Mouse (Mus musculus) midbrain, embryonic 11.5 days (tissue): ENCODE data around the gene Ahsa2. TPM values are rescaled to one million over a fixed set of nuclear protein-coding genes. Genes with fewer than 3 reads are reported as not detected.
"Not testable (repeated sequence)": the region's sequence is repeated elsewhere in the genome, so short reads cannot be mapped to it uniquely, and the experiment has no call there.

Source experiments
- ATAC-seq: fragments of 200-750 bp; cut with Nextera tagmentation; 2 replicates; pipeline ENCODE4 v1.8.0; 2017; ENCODE audit warnings: moderate TSS enrichment, moderate library complexity; ENCODE audit not compliant: low FRiP score
- DNase-seq: peaks from one replicate; pipeline ENCODE4 v3.0.0; 2015; ENCODE audit warnings: low spot score; ENCODE audit errors: missing footprints
- H3K27ac ChIP-seq: fragments of 300-500 bp; sonication (generic); 2 replicates; pipeline ENCODE4 v1.5.1; 2014; ENCODE audit warnings: low read depth, low read length
- H3K27me3 ChIP-seq: fragments of 300-500 bp; sonication (generic); 2 replicates; pipeline ENCODE4 v1.6.1; 2014; ENCODE audit warnings: mild to moderate bottlenecking, low read length, moderate library complexity, mixed read lengths; ENCODE audit not compliant: control insufficient read depth, insufficient read depth
- H3K36me3 ChIP-seq: fragments of 300-500 bp; sonication (generic); 2 replicates; pipeline ENCODE4 v1.6.1; 2014; ENCODE audit warnings: mild to moderate bottlenecking, low read length, moderate library complexity, mixed read lengths; ENCODE audit not compliant: control insufficient read depth, insufficient read depth
- H3K4me1 ChIP-seq: fragments of 300-500 bp; sonication (generic); 2 replicates; pipeline ENCODE4 v1.6.1; 2014; ENCODE audit warnings: low read length; ENCODE audit not compliant: control insufficient read depth, insufficient read depth
- H3K4me2 ChIP-seq: fragments of 300-500 bp; sonication (generic); 2 replicates; pipeline ENCODE4 v1.6.1; 2014; ENCODE audit warnings: mild to moderate bottlenecking, moderate library complexity
- H3K4me3 ChIP-seq: fragments of 300-500 bp; sonication (generic); 2 replicates; pipeline ENCODE4 v1.5.1; 2014; ENCODE audit warnings: low read depth, low read length
- H3K9ac ChIP-seq: fragments of 300-500 bp; sonication (generic); 2 replicates; pipeline ENCODE4 v1.6.1; 2014; ENCODE audit warnings: low read length
- H3K9me3 ChIP-seq: fragments of 300-500 bp; sonication (generic); 2 replicates; pipeline ENCODE4 v1.6.1; 2016; ENCODE audit warnings: low read length; ENCODE audit not compliant: control insufficient read depth
- WGBS: fragments of 180-500 bp; shearing (Covaris S2); extraction: QIAGEN DNeasy Blood & Tissue Kit; methylation state at CpG from one replicate; pipeline ENCODE4 v1.1.7; 2014; 5-methylcytosine and 5-hydroxymethylcytosine counted together
- microRNA-seq: library from miRNA; unstranded; fragments of <30 nt; microRNA quantifications from one replicate; pipeline ENCODE4, GENCODE M21; 2017
- polyA plus RNA-seq: library from polyadenylated mRNA; unstranded; fragments of >200 nt; fragmentation: Nextera tagmentation; extraction: Ambion mirVana; gene quantifications from 2 replicates; pipeline ENCODE4 v1.2.1, GENCODE M21; 2014

The Ahsa2 gene
- polyA plus RNA-seq, 1 experiment from 2014 or later, result 171 TPM

DNA sequence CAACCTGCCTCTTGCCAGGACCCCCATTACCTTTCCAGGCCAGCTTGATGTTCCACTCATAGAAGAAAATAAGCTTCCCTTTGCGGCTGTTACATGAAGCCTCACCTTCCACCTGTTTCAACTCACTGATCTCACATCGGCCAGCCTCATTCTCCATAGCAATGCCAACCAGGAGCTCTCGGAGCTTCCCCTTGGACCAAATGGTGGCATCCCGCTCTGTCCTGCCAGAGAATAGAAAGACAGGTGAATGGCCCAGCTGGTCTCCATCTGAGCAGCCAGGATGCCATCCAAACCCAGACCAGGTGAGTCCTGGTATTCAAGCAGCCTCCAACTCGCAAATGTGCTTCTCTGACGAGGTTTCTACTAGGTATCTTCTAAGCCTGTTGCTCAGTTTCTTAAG, 1.2 kb downstream of the Ahsa2 start:
- Histone ChIP-seq H3K9me3 (no peaks in the 10 kb centered on the region), H3K4me1 (peaks cover 21% of the 10 kb centered on the region), H3K36me3 (peaks cover 23% of the 10 kb centered on the region), H3K27ac (no peak overlapping the region), H3K4me2 (peak overlapping the region; percentile 74), H3K4me3 (peak overlapping the region; percentile 79), H3K9ac (peak overlapping the region; percentile 91), H3K27me3 (no peaks in the 10 kb centered on the region)
- WGBS, result 55% methylated on average over 6 of the region's 6 CpGs
- peak; percentile 83 for DNase-seq
- no peak for ATAC-seq

DNA sequence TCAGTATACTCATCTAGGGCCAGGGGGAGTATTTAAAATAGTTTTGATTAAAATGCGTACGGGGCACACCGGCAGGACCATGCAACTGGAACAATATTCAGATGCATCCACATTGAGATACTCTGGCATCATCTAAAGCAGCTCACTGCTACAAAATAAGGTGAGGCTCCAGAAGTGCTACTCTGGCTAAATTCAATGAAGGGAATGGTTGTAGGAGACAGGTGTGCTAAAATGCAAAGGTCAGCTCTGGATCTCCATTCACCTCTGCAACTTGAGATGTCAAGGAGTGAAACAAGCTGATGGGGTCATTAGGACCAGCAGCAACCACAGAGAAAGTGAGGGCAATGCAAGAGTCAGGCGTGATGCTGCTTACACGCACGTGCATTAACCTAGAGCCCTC, 2.6 kb downstream of the Ahsa2 start:
- ATAC-seq (no peak), DNase-seq (peak; percentile 81)
- Histone ChIP-seq H3K9ac (0 out of 2 replicates have a peak overlapping the region, but pooled peaks have one; percentile 9), H3K27ac (no peak overlapping the region), H3K27me3 (no peaks in the 10 kb centered on the region), H3K4me3 (no peak overlapping the region), H3K9me3 (no peaks in the 10 kb centered on the region), H3K4me1 (peaks cover 21% of the 10 kb centered on the region), H3K36me3 (peaks cover 29% of the 10 kb centered on the region), H3K4me2 (no peak overlapping the region; the same call in 1 of the 2 replicates)
- WGBS, result 95% methylated on average over 6 of the region's 6 CpGs

DNA sequence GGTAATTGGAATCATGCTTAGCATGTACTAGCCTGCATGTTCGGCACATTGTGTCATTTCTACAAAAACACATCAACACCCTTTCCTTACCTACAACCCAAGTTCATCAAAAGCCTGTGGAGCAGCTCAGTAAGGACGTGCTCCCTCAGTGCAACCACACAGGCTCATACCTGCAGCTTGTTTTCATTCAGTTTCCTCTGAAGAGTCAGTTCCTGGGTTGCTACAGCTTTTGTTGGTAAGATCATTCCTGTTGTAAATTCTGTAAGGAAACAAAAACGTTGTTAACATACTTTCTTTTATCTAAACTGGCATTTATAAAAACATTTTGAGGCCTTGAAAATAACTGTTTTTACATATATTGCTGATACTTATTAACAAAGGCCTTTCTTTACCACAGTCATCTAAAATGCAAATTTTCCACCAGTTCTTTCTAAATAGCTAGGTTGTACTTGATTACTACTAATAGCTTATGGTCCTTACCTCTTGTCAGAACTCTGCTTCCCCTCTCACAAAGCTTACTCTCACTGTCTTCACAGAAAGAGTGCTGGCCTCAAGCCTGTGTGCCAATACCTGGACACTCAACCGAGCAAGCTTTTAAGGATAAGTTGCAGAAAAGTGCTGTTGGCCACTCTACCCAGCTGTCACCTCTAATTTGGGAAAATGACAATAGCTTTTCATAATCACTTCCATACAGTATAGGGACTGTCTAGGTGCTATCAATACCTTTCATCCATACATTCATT, 5.6 kb downstream of the Ahsa2 start:
- 90% methylated on average over 4 of the region's 4 CpGs for WGBS
- ATAC-seq (no peak), DNase-seq (peak; percentile 81)
- Histone ChIP-seq H3K4me3 (no peak overlapping the region), H3K4me2 (no peak overlapping the region), H3K27me3 (no peaks in the 10 kb centered on the region), H3K9ac (no peak overlapping the region), H3K9me3 (no peaks in the 10 kb centered on the region), H3K27ac (no peak overlapping the region), H3K4me1 (peaks cover 18% of the 10 kb centered on the region), H3K36me3 (peaks cover 37% of the 10 kb centered on the region)

DNA sequence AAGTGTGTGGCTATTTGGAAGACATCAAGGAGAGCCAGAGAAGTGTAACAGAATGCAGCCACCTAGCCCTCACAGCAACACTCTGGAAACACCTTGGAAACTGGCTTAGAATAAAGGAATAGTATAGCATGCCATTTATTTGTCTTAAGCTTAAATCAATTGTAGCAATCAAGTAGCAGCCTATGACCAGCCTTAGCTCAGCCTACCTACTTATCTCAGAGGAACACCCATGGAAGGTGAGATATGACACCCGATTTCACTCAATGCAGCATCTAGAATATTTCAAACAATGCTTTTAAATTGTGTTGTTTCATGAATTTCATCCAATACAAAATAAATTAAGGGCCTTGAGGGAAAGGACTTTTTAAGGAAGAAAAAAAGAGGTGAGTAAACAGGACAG, 7.9 kb downstream of the Ahsa2 start:
- Histone ChIP-seq H3K9ac (no peak overlapping the region), H3K4me1 (no peaks in the 10 kb centered on the region), H3K27me3 (no peaks in the 10 kb centered on the region), H3K36me3 (peaks cover 39% of the 10 kb centered on the region), H3K4me2 (no peak overlapping the region), H3K27ac (no peak overlapping the region), H3K9me3 (no peaks in the 10 kb centered on the region), H3K4me3 (no peak overlapping the region)
- DNase-seq, result peak; percentile 45
- no peak for ATAC-seq
- WGBS, result 84% methylated on average over 1 of the region's 1 CpGs

DNA sequence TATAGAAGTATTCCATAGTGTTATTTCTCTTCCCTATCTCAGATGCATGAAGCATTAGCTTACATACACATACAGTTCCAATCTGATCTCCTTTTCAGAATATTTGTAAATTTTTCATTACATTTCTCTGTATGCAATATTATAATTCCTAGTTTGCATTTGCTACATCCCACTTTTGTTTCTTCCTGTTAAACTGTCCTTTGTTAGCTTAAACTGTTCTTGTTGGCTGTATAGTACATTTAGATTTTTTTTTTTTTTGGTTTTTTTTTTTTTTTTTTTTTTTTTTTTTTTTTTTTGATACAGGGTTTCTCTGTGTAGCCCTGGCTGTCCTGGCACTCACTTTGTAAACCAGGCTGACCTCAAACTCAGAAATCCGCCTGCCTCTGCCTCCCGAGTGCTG, 32.0 kb downstream of the Ahsa2 start:
- H3K9ac ChIP-seq, H3K4me2 ChIP-seq, H3K27ac ChIP-seq, ATAC-seq, DNase-seq, H3K9me3 ChIP-seq, H3K36me3 ChIP-seq, H3K4me3 ChIP-seq, H3K27me3 ChIP-seq, H3K4me1 ChIP-seq: not testable (repeated sequence)
- 87% methylated on average over 2 of the region's 2 CpGs for WGBS

Small RNAs within 50 kb of the gene (microRNA-seq; reads per million reads assigned to microRNA genes)
- gene Gm47279, result not detected

Other genes with a start within 250 kb of the Ahsa2 start
- gene Xpo1, start 242.0 kb downstream of the Ahsa2 start, polyA plus RNA-seq, result 171 and 184 TPM in 2 replicates
- gene Usp34, start 191.1 kb downstream of the Ahsa2 start, polyA plus RNA-seq, result 31.7 and 34.3 TPM in 2 replicates
- gene 1700093K21Rik, start 23.1 kb upstream of the Ahsa2 start, polyA plus RNA-seq, result not detected in 2 replicates
- gene 0610010F05Rik, start 135.6 kb upstream of the Ahsa2 start, polyA plus RNA-seq, result 65.3 and 72.5 TPM in 2 replicates
- gene Pus10, start 167.6 kb upstream of the Ahsa2 start, polyA plus RNA-seq, result 19.1 and 20.7 TPM in 2 replicates
- gene Pex13, start 167.9 kb upstream of the Ahsa2 start, polyA plus RNA-seq, result 45.0 and 49.3 TPM in 2 replicates